Mouse (Mus musculus): ENCODE results near the gene Adamts13.

Adamts13 gene

GRCm38 (mm10) chr2:26973116-26973515 lies at the start of gene Adamts13:
TSS of gene Adamts13 (plus strand) at chr2:26973416.
- no peak for DNase-seq

- DNase-seq = no peak
Measured at GRCm38 (mm10) chr2:26927745-26928476, 45.3 kb upstream of the Adamts13 start.

- peak; percentile 65 to 80 for DNase-seq
Measured at GRCm38 (mm10) chr2:26930390-26930789, 42.8 kb upstream of the Adamts13 start.

- peak; percentile 25 to 38 for DNase-seq
Measured at GRCm38 (mm10) chr2:26932473-26933303, 40.5 kb upstream of the Adamts13 start.

GRCm38 (mm10) chr2:26933304-26934055 lies 39.7 kb upstream of the Adamts13 start, which contains the start of the genes Surf4 and Stkld1:
TSS of gene Surf4 (minus strand) at chr2:26933928.
TSS of gene Stkld1 (plus strand) at chr2:26934047.
- peak; percentile 97 to 98 for DNase-seq

- DNase-seq = no peak
Measured at GRCm38 (mm10) chr2:26935286-26935685, 37.9 kb upstream of the Adamts13 start.

GRCm38 (mm10) chr2:26936425-26936824 lies 36.8 kb upstream of the Adamts13 start:
- DNase-seq = no peak

- peak; percentile 67 to 77 for DNase-seq
Measured at GRCm38 (mm10) chr2:26941539-26941938, 31.7 kb upstream of the Adamts13 start.

- DNase-seq = no peak
Measured at GRCm38 (mm10) chr2:26943253-26943652, 30.0 kb upstream of the Adamts13 start.

- no peak for DNase-seq
Measured at GRCm38 (mm10) chr2:26950411-26950810, 22.8 kb upstream of the Adamts13 start.

GRCm38 (mm10) chr2:26951346-26951905 lies 21.8 kb upstream of the Adamts13 start:
- DNase-seq = no peak

GRCm38 (mm10) chr2:26952193-26952592 lies 21.0 kb upstream of the Adamts13 start:
- peak in 1 of 2 experiments; percentile 29 for DNase-seq

- DNase-seq = no peak
Measured at GRCm38 (mm10) chr2:26952866-26953265, 20.4 kb upstream of the Adamts13 start.

GRCm38 (mm10) chr2:26954735-26955395 lies 18.4 kb upstream of the Adamts13 start:
- peak in 1 of 2 experiments; percentile 50 for DNase-seq

GRCm38 (mm10) chr2:26956811-26957487 lies 16.3 kb upstream of the Adamts13 start:
- no peak for DNase-seq

- DNase-seq = no peak
Measured at GRCm38 (mm10) chr2:26957488-26957859, 15.7 kb upstream of the Adamts13 start.

GRCm38 (mm10) chr2:26960756-26961155 lies 12.5 kb upstream of the Adamts13 start:
- DNase-seq = no peak

GRCm38 (mm10) chr2:26963923-26964723 lies 9.1 kb upstream of the Adamts13 start, which contains the start of gene Rexo4:
TSS of gene Rexo4 (minus strand) at chr2:26964386.
- DNase-seq = peak; percentile 90 to 92

GRCm38 (mm10) chr2:26964724-26965370 lies 8.4 kb upstream of the Adamts13 start:
- no peak for DNase-seq

GRCm38 (mm10) chr2:26967262-26967661 lies 6.0 kb upstream of the Adamts13 start:
- DNase-seq = no peak

Data from lung, adult 18-20 months (tissue).